Mouse (Mus musculus): ENCODE measurements around the gene Foxk1.

The Foxk1 gene

GRCm38 (mm10) chr5:142489955-142490707 lies 88.8 kb downstream of the Foxk1 start:
- DNase-seq, result no peak

- no peak for DNase-seq
Measured at GRCm38 (mm10) chr5:142493307-142493706, 92.0 kb downstream of the Foxk1 start.

- no peak for DNase-seq
Measured at GRCm38 (mm10) chr5:142495321-142496096, 94.2 kb downstream of the Foxk1 start.

GRCm38 (mm10) chr5:142498964-142499363 lies 97.7 kb downstream of the Foxk1 start:
- peak; percentile 54 for DNase-seq

GRCm38 (mm10) chr5:142500918-142501317 lies 99.6 kb downstream of the Foxk1 start:
- DNase-seq, result no peak

GRCm38 (mm10) chr5:142502414-142502813 lies 101.1 kb downstream of the Foxk1 start:
- DNase-seq, result peak; percentile 75

GRCm38 (mm10) chr5:142504175-142504574 lies 102.9 kb downstream of the Foxk1 start:
- DNase-seq, result no peak

- DNase-seq, result no peak
Measured at GRCm38 (mm10) chr5:142505695-142506423, 104.6 kb downstream of the Foxk1 start.

GRCm38 (mm10) chr5:142509141-142510060 lies 108.1 kb downstream of the Foxk1 start:
- DNase-seq, result no peak

- no peak for DNase-seq
Measured at GRCm38 (mm10) chr5:142510061-142510414, 108.7 kb downstream of the Foxk1 start.

All from right cerebral cortex, postnatal 4 days (tissue).